Mouse (Mus musculus) cerebellum, adult 2 months (tissue): ENCODE measurements around the gene Limch1.

Source experiments
- CTCF ChIP-seq: fragments of 200-500 bp; IDR thresholded peaks from 2 replicates; pipeline ENCODE4 v1.5.1; 2011; ENCODE audit warnings: low read depth, mild to moderate bottlenecking, control low read depth, low read length, moderate library complexity, borderline replicate concordance; ENCODE audit not compliant: insufficient read depth
- POLR2A ChIP-seq: fragments of 200-500 bp; IDR thresholded peaks from 2 replicates; pipeline ENCODE4 v1.6.1; 2011; ENCODE audit warnings: low read length, control low read depth, borderline replicate concordance; ENCODE audit not compliant: insufficient read depth

DNA sequence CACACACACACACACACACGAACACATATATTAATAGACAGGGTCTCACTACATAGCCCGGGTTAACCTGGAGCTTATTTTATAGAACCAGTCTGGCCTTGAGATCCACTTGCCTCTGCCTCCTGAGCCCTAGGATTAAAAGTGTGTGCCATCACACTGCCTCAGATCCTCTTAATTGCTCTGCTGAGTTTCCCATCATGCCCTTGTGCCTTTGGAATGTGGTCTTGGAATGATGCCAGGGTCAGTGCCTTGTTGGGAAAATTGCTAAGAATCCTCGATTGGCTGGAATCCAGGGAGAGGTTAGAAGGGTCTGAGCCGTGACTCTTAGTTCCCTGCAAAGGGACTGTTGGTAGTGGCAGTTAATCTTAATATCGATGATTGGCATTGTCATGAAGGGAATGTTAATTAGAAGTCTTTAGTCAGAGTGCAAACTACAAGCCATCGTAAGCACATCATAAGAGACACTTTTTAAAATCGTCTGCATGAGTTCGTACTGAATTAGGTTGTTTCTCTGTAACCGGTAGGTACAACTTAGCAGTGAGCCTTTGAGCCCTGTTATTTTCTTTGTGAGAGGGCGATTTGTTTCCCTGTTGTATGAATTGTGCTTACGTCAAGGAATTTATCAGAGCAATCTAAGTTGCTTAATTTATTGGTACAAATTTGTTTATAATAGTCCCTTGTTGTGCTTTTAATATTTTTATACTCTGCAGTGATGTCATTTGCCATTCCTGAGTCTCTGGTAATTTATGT is 109.9 kb downstream of the Limch1 start:
- TF ChIP-seq CTCF: no peak
- no peak for TF ChIP-seq POLR2A
